Mouse (Mus musculus) right cerebral cortex, postnatal 36 days (tissue): ENCODE results near the gene Tlx3.
A peak's percentile ranks its signal among the peaks of the same experiment; 100 is the strongest.

Experiments
- DNase-seq, 2 experiments: peaks; one replicate each; pipeline ENCODE4 v3.0.0; 2022; ENCODE audit warnings: low spot score in 2 of 2, mixed read lengths in 1 of 2

The Tlx3 gene

DNA sequence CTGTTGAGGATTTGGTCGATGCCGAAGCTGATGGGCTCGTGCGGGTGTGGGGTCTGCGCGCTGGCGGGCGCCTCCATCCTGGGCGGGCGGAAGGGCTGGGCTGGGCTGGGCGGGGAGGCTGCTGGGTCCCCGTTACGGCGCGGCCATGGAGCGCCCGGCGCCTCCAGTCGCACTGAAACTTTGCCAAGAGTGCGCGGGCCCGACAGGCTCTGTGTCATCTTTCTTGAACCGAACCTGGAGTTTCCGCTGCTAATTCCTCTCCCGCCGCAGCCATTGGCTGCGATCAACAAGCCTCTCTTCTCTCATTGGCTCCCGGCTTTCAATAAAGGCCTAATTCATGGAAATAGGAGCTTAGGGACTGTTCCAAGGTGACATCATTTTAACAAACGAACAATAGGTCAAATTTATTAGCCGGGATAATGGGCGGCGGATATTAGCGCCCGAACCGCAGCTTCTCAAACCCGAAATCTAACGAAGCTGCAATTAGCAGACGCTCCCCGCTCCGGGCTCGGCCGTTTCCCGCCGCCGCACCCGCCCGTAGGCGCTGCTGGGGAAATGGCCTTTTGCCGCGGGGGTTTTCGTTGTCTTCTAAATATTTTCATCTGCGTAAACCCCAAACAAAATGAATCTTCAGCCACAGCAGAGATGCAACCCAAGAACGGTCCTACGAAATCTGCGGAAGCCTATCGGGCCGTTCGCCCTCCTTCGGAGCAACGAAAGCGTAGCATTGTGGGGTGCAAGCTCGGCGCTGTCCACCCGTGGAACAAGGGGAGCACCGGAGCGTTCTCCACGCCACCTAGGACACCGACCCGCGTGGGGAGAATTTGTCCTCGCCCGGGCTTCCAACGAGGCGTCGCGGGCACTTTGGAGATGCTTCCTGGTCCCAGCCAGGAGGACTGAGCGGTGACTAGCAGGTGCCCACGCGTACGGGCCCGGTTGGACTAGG lies at the start of gene Tlx3:
Tlx3 (minus strand) TSS at position 207 of the 946 bp plus-strand sequence.
- no peak for DNase-seq

DNA sequence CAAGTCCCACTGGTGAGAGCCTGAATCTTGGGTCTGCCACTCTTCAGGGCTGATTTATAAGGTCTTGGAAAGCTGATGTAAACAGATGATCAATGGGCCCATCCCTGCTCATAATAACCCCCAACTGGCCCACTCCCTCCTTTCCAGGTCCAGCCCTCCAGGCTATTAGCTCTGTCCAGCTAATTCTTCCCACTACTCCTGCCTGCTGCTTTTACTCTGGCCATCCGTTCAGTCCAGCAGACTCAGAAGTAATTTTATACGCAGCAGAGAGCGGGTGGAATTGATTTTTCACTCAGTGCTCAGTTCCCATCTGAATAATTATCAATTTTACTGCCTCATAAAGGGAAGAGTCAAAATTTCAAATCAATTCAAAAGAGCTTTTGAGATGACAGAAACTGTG lies 36.9 kb upstream of the Tlx3 start:
- DNase-seq, result no peak

DNA sequence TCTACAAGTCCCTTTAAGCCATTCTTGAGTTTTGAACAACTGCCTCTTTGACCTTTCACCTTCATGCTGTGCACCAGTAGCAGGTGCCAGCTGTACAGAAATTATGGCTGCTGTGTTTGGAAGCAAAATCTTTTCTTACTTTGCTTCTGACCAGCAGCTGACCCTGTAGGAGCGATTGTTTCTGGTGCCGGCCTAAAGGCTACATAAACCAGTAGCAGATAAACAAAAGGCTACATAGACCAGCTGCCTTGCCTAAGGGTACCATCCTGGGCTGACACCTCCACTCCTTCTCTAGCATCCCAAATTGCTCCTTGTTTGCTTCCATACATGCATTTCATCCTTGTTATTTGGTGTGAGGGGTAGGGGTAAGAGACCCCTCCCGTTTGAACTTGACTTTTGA lies 30.7 kb upstream of the Tlx3 start:
- DNase-seq, result no peak

DNA sequence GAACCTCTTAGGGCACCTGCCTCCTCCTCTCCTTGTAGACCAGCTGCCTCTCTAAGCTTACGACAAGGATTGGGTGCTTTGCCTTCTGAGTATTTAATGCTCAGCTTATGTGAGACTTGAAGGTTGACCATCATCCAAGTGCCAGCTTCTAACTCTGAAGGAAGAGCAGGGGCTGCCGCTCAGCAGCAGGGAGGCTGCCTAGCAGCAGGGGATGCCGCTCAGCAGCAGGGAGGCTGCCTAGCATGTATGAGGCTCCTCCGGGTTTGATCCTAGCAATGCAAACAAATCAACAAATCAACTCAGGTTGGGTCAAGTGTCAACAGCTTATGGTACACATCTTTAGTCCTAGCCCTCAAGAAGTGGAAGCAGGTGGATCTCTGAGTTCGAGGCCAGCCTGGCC lies 28.7 kb upstream of the Tlx3 start:
- DNase-seq, result no peak

DNA sequence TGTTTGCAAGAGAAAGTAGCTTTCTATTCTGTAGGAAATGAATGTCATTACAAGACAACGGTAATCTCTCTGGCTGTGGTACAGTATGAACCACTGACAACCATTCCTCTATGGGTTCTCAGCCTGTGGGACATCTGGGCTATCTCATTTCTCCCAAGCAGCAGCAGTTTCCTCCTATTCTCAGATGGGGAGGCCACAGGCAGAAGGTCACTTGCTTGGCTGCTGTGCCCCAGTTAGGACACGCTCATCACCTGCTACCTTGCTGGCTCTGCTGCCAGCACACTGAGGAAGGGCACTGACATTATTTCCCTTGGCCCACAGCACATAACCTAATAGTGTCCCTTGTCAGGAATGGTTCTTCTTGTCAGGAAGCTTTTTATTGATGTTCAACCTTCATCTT lies 24.8 kb upstream of the Tlx3 start:
- no peak for DNase-seq

DNA sequence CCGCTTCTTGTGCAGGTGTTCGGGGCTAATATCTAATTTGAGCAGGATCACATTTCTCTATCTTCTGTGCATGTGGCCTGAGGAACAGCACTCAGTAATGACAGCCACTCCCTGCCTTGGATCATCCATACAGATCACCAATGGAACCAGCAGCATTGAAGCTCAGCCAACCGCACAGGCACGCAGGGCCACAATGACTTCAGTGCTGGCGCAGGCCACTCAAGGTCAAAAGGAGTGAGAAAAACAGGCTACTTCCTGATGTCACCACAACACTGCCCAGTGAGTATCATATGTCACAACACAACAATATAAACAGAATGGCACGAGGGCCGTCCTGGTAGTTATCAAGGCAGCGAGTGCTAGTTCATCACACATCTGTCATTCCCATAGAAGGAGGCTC lies 23.1 kb upstream of the Tlx3 start:
- no peak for DNase-seq

DNA sequence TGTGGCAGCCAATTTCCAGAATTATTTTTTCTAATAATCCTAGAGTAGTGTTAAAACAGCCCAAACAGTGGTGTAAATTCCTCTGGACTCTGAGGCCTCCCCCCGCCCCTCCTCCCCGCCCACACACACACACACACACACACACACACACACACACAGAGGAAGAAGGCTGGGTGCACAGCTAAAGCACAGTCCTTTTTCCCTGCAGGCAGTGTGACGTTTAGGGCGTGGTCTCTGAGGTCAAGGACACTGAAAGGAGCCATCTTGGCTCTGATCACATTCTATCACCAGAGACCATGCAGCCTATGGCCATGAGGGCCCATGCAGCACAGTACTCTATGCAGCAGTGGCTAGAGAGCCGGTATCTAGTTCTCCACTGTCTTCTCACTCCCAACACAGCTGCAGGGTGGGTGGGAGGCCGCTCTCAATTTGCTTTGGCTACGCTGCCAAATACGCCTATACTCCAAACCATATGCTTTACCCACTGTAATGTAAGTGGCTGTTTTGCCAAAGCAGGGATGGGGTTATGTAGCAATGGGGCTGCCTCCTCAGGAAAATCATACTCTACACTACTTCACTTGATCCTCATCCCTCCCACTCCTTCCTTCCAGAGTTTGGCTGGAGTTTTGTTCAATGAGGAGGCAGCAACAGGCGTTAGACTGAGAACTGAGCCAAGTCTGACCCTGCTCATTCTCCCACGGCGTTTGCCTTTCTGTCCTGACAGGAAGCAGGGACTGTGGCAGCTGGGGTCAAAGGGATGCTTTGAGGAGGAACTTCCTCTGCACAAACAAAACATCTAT lies 18.4 kb upstream of the Tlx3 start:
- peak in 1 of 2 experiments; percentile 19 for DNase-seq

DNA sequence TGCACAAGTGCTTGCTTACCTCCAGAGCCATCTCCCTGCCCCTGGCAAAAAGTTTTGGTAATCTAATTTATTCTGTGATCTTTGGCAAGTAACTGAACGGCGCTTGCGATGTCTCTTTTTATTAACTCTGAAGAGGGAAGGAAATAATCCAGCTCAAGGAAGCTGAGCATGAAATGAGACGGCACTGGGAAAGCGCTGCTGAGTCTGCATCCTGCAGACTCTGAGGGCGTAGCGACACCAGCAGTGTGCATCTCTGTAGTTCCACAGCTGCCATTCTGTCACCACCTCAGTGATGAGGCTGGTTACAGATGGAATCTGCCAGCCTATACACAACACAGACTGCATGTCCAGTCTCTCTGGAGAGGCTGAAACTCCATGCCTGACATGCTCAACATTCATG lies 17.4 kb upstream of the Tlx3 start:
- no peak for DNase-seq

DNA sequence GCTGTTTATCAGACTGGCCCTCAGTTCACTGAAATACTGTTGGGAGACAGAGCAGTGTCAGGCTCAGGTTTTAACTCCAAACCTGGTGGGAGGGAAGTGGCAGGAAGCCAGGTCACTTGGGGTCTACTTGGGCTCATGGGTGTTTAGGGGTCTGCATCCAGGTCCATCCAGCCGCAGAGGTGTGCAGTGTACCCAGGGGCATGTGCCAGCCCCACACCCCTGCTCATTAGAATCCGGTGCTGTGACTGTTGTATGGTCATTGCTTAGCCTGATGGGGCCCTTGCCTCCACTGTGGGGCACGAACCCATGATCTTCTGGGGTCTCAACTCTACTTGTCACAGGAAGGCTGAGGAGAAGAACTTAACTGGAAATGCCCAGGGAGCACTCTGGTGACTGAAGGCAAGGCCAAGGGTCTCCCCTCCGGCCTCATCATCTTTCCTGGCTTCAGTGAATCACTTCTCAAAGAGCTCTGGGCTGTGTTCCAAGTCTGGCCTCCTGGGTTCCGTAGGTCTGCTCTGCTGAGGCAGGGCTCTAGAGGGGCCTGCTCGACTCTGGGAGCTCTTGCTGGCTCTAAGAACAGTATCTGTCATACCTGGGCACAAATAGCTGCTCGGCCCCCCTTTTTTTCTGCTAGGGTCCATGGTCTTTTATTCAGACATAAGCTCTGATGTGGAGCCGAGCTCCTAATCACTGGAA lies 14.1 kb upstream of the Tlx3 start:
- no peak for DNase-seq

DNA sequence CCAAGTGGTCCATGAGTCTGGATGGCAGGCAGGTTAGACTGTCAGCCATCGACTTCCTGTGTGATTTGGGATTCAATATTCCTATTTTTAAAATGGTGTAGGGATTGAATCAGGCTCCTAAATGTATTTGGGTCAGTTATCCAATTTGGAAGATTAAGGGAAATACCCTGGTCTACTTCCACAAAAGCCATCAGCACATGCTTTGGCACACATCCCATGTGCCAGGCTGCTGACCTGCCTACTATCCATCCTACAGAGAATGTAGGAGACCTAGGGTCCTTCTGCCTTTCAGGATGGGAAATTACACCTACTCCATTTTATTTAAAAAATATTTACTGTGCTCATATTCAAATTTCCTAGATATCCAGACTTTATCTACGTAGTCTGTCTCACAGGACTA lies 4.0 kb upstream of the Tlx3 start:
- no peak for DNase-seq

DNA sequence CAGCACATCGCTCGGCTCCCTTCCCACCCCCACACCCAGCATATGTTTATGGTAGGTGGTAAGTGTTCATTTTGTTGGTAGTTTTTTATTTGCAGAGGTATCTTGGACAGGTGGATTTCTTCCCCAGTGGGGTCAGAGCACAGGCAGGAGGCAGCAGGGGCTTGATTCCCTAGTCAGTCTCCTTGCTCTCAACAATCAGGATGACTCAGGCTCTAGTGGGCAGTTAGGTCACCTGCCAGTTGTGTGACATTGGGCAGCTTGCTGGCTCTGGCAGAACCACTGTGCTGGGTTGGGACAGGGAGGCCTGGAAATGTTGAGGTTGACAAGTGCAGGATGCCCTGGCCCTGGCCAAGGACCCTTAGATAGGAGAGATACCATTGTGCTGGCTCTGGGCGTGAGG lies 1.6 kb upstream of the Tlx3 start:
- no peak for DNase-seq

DNA sequence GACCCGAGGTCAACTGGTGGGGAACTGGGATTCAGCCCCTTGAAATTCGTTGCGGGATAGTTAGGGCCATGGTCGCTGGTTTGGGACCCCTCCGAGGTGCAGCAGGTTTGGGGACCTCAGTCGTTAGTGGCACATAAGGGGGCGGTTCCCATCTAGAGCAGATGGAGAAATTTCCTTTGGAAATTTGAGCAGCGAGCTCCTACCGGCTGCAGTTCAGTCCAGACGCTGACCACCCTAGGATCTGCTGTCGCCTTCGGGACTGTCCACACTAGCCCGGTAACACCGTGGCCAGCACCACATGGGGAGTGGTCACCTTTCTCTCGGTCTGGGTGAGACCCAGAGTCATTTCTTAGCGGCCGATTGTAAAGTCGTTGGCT lies 928 bp upstream of the Tlx3 start:
- DNase-seq, result no peak

DNA sequence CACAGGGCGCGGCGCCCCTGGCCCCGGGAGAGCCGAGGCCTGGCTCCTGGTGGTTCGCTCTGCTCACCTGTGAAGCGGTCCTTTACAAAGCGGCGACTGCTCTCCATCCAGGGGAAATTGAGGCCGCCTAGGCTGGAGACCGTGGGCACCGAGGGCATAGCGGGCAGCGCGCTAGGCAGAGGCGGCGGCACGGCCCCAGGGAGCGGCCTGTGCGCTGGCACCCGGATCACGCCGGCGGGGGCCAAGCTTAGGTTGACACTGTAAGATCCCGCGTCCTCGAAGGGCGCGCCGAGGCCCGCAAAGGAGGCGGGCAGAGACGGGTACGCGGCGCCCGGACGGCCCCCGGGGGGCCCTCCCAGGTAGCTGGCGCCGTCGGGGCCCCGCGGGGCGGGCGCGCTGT lies 417 bp downstream of the Tlx3 start:
- no peak for DNase-seq

DNA sequence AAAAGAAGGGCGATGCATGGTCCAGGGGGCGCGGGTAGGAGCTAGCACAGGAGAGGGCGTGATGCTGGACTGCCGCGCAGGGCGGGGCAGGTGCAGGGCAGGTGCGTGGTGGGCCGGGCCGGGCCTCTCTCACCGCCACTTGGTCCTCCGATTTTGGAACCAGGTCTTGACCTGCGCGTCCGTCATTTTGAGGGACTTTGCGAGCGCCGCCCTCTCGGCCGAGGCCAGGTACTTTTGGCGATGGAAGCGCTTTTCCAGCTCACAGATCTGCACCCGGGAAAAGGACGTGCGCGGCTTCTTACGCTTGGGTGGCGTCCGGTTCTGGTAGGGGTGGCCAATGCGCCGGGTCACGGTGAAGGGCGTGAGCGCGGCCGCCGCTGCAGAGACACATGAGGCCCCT lies 1.1 kb downstream of the Tlx3 start:
- no peak for DNase-seq

DNA sequence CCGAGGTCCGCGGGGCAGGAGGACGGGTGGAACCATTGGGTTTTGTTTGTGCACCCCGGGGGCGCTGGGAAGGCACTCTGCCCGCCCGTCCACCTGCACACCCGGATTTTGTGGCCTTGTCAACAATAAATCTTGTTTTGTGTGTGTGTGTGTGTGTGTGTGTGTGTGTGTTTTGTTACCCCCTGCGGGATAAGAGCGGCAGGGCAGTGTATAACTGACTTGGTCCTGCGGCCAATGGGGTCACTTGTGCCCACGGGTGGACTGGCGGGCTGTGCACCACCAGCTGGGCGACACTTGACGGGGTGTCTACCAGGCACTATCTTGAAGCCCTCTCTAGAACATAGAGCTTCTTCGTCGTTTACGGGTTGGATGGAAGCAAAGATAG lies 1.8 kb downstream of the Tlx3 start:
- DNase-seq, result no peak

DNA sequence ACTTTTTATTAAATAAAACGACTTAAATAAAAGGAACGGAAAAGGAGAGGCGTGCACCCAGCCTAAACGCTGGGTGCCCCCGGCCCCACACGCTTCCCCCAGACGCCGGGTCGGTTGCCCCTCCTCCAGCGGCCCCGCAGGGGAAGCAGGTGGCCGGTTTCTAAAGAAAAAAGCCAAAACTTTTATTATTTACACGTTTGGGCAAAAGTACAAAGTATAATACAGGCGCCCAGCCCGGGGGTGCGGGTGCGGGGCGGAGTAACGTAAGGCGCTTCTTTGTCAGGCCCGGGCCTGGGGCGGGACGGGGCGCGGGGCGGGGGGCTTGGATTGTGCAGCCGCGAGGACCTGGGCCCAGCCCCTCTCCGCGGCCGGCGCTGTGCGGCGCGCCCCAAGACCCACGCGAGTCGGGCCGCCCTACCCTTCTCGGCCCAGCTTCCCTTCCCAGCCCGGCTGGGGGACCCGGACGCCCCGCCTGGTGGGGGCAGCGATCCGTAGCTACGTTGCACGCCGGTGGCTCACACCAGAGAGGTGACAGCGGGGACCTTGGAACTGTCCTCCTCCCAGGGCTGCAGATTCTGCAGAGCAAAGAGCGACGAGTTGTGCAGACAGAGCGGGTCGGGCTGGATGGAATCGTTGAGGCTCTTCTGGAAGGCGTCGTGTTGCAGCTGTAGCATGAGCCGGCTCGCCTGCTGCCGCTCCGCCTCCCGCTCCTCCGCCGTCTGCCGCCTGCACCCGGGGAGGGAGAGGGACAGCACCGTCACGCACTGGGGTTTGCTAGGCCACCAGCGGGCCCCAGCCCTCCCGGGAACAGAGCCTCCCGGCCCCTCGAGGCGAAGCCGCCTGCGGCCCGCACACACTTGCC lies 2.4 kb downstream of the Tlx3 start:
- DNase-seq, result no peak

DNA sequence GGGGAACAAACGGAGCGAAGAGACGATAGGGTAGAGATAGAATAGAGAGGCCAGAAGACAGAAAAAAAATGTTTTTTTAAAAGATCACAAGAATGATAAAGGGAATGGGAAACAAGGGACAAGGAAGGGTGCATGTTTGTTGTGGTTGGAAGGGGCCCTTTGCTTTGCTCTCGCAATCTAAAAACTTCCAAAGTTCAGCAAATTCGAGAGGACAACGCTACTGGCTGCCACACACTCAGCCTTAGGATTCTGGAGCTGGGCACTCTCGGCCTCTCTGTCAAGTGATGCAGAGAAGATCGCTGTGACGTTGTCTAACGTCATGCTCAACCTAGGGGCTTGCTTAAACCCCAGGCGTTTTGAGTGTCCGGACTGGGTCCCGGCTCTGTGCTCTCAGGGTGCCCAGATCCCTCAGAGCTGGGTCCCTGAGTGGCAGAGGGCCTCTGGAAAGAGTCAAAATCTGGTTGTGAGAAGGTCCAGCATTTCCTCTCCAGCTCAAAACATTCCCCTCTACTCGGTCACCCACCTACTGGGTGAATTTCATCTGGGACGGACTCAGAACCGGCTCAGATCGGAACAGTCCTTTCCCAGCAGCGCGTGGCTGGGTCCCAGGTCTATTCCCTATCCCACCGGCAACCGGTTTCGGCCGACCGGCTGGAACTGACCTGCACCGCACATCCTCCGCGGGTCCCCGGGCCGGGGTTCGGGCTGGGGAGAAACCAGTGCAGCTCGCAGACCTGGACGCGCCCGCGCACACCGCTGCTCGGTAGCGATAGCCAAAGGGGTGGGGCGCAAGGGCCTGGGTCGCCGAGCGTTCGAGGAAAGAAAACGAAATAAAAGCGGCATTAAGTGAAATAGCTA lies 3.3 kb downstream of the Tlx3 start:
- no peak for DNase-seq

DNA sequence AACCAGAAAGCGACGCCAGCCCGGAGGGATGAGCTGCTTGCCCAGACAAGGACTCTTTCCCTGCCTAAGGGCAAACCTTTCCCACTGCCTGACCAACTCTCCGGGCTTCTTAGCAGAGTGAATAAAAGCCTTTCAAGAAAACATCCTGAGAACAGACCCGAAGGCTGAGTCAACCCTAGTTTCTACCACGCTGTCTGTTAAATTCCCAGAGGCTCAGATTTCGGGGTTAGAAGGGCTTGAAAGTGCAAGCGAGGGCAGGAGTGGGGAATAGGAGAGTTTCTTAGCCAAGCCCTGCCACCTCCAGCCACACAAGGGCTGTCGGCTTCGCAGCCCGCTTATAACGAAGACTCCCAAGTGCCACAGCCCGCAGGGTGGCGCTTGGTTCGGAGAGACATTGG lies 4.3 kb downstream of the Tlx3 start:
- no peak for DNase-seq

DNA sequence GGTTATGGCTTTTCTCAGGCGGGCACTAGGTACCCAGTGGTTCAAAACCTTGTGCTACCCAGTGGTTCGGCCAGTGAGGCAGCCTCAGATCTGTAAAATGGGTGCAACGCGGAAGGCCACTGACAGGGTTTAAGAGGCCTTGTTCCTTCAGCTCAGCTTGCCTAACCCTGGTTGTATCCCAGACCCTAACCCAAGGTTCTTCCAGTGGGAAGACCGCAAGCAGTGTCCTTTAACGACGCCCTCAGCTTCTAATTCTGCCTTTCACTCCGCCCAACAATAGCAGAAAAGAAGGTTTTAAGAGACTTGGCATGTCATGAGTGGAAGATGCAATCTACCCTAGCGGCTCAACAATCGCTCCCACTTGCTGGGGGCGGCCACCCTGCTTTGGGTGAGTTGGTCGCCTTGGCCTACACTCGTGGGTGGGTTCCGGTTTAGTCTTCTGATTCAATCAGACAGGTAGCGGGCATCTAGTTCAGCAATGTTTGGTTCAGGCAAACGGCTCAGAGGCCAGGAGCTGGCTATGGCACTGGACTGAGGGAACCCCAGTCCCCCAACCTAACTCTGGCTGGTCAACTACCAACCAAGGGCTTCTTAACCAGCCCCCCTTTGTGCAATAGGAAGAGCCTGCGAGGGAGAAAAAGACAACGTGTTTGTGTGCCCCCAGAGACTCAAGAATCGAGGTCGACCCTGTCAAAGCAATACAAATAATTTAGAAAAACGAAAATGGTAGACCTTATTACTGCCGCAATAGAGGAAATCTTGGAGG lies 4.9 kb downstream of the Tlx3 start:
- DNase-seq, result no peak

DNA sequence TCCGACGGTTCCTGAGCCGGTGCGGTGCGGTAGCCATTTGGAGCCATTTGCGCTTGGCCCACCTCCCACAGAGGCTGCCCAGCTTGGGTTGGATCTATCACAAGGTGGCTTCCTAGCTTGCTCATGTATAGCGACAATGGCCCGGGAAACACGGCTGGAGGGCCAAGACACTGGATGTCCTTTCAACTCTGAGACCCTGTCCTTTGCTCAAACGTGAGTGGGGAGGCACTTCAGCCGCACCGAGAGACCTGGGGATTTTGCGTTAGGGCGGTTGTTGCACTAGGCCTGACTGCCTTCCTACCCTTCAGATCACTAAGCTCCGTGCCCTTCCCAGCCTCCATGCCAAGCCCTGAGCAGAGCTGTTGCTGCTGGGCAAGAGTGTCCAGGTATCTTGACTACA lies 5.7 kb downstream of the Tlx3 start:
- DNase-seq, result no peak
